Mouse (Mus musculus) layer of hippocampus, postnatal 25 days (tissue): Measurements from ENCODE around the gene Elfn1. TPM values are rescaled to one million over a fixed set of nuclear protein-coding genes. Genes with fewer than 3 reads are reported as not detected.

Experiments used
- DNase-seq, 2 experiments: peaks; one replicate each; pipeline ENCODE4 v3.0.0; 2022; ENCODE audit warnings: mixed read lengths in 2 of 2, low spot score in 1 of 2; ENCODE audit errors: extremely low spot score in 1 of 2
- total RNA-seq, 2 experiments: library from RNA; stranded (reverse); gene quantifications; 2 replicates each; pipeline ENCODE4 v1.2.3; 2021

Elfn1 gene
- total RNA-seq, 2 experiments from 2014 or later: 27.4 to 29.4 TPM

GRCm38 (mm10) chr5:139910755-139911300 is 3.1 kb downstream of the Elfn1 start:
- no peak for DNase-seq

- no peak for DNase-seq
Observed at GRCm38 (mm10) chr5:139911506-139911905, 3.8 kb downstream of the Elfn1 start.

GRCm38 (mm10) chr5:139912121-139912771 is 4.5 kb downstream of the Elfn1 start:
- no peak for DNase-seq

- no peak for DNase-seq
Observed at GRCm38 (mm10) chr5:139921666-139922065, 13.9 kb downstream of the Elfn1 start.

GRCm38 (mm10) chr5:139923867-139924266 is 16.1 kb downstream of the Elfn1 start:
- DNase-seq: no peak

GRCm38 (mm10) chr5:139930102-139930501 is 22.4 kb downstream of the Elfn1 start:
- DNase-seq: no peak

- DNase-seq: no peak
Observed at GRCm38 (mm10) chr5:139930927-139931351, 23.2 kb downstream of the Elfn1 start.

- no peak for DNase-seq
Observed at GRCm38 (mm10) chr5:139931947-139932540, 24.3 kb downstream of the Elfn1 start.

- peak in 1 of 2 experiments; percentile 47 for DNase-seq
Observed at GRCm38 (mm10) chr5:139932595-139933271, 25.0 kb downstream of the Elfn1 start.

GRCm38 (mm10) chr5:139933476-139933875 is 25.7 kb downstream of the Elfn1 start:
- DNase-seq: peak in 1 of 2 experiments; percentile 47

- DNase-seq: no peak
Observed at GRCm38 (mm10) chr5:139936431-139936830, 28.7 kb downstream of the Elfn1 start.

GRCm38 (mm10) chr5:139944697-139945096 is 37.0 kb downstream of the Elfn1 start:
- no peak for DNase-seq

GRCm38 (mm10) chr5:139945715-139946364 is 38.1 kb downstream of the Elfn1 start:
- DNase-seq: no peak

GRCm38 (mm10) chr5:139947446-139947845 is 39.7 kb downstream of the Elfn1 start:
- no peak for DNase-seq

GRCm38 (mm10) chr5:139948552-139948951 is 40.8 kb downstream of the Elfn1 start:
- DNase-seq: peak in 1 of 2 experiments; percentile 54

- no peak for DNase-seq
Observed at GRCm38 (mm10) chr5:139949363-139949762, 41.6 kb downstream of the Elfn1 start.

GRCm38 (mm10) chr5:139949975-139950578 is 42.3 kb downstream of the Elfn1 start:
- DNase-seq: no peak

GRCm38 (mm10) chr5:139956859-139957258 is 49.1 kb downstream of the Elfn1 start:
- no peak for DNase-seq

- DNase-seq: no peak
Observed at GRCm38 (mm10) chr5:139959741-139960140, 52.0 kb downstream of the Elfn1 start.

- DNase-seq: no peak
Observed at GRCm38 (mm10) chr5:139964391-139964790, 56.6 kb downstream of the Elfn1 start.
